Mouse (Mus musculus): Measurements from ENCODE around the gene Hist1h2ab. TPM values are rescaled to one million over a fixed set of nuclear protein-coding genes. Genes with fewer than 3 reads are reported as not detected.

The Hist1h2ab gene
- total RNA-seq, 1 experiment from 2014 or later, result 76.6 TPM

- no peak for DNase-seq
Measured at GRCm38 (mm10) chr13:23778339-23778738, 27.4 kb downstream of the Hist1h2ab start.

- no peak for DNase-seq
Measured at GRCm38 (mm10) chr13:23779025-23779424, 28.1 kb downstream of the Hist1h2ab start.

GRCm38 (mm10) chr13:23792520-23792919 is 41.6 kb downstream of the Hist1h2ab start:
- peak; percentile 21 for DNase-seq

GRCm38 (mm10) chr13:23799405-23799804 is 48.5 kb downstream of the Hist1h2ab start:
- DNase-seq, result no peak

Small RNA genes lying within 50 kb of the gene (microRNA-seq; reads per million reads assigned to microRNA genes)
- gene Gm44314 (0 reads per million in 2 experiments), gene Gm44484 (0 reads per million in 2 experiments)

Other genes with a start within 250 kb of the Hist1h2ab start
- gene Hist1h4h, start 220.1 kb upstream of the Hist1h2ab start, total RNA-seq (2021), result 474 and 516 TPM in 2 replicates
- gene Hist1h2af, start 217.2 kb upstream of the Hist1h2ab start, total RNA-seq (2021), result 63.3 and 106 TPM in 2 replicates
- 24.0 and 39.4 TPM in 2 replicates for gene Hist1h3g, start 215.7 kb upstream of the Hist1h2ab start, total RNA-seq (2021)
- 6.6 and 6.8 TPM in 2 replicates for gene Hist1h2bh, start 207.7 kb upstream of the Hist1h2ab start, total RNA-seq (2021)
- 33.9 and 36.7 TPM in 2 replicates for gene Hist1h3f, start 207.1 kb upstream of the Hist1h2ab start, total RNA-seq (2021)
- 127 and 189 TPM in 2 replicates for gene Hist1h4f, start 199.5 kb upstream of the Hist1h2ab start, total RNA-seq (2021)
- gene Hist1h1d, start 197.9 kb upstream of the Hist1h2ab start, total RNA-seq (2021), result 9.5 TPM in 2 replicates
- gene Hist1h3e, start 188.8 kb upstream of the Hist1h2ab start, total RNA-seq (2021), result 66.8 and 86.4 TPM in 2 replicates
- 14.5 and 15.5 TPM in 2 replicates for gene Hist1h2ae, start 179.9 kb upstream of the Hist1h2ab start, total RNA-seq (2021)
- 106 and 130 TPM in 2 replicates for gene Hist1h2bg, start 179.7 kb upstream of the Hist1h2ab start, total RNA-seq (2021)
- gene Hist1h2bf, start 176.9 kb upstream of the Hist1h2ab start, total RNA-seq (2021), result 61.2 and 62.9 TPM in 2 replicates
- gene Hist1h2ad, start 176.7 kb upstream of the Hist1h2ab start, total RNA-seq (2021), result 2.3 and 9.6 TPM in 2 replicates
- 12.9 and 16.6 TPM in 2 replicates for gene Hist1h3d, start 175.4 kb upstream of the Hist1h2ab start, total RNA-seq (2021)
- 174 and 185 TPM in 2 replicates for gene Hist1h4d, start 169.5 kb upstream of the Hist1h2ab start, total RNA-seq (2021)
- gene Hist1h2be, start 130.0 kb upstream of the Hist1h2ab start, total RNA-seq (2021), result 18.6 and 18.8 TPM in 2 replicates
- 102 and 118 TPM in 2 replicates for gene Hist1h1e, start 128.6 kb upstream of the Hist1h2ab start, total RNA-seq (2021)
- gene Hist1h2ac, start 67.2 kb upstream of the Hist1h2ab start, total RNA-seq (2021), result 3.5 and 4.3 TPM in 2 replicates
- 193 and 227 TPM in 2 replicates for gene Hist1h2bc, start 66.9 kb upstream of the Hist1h2ab start, total RNA-seq (2021)
- gene Hist1h1t, start 55.3 kb upstream of the Hist1h2ab start, total RNA-seq (2021), result not detected in 2 replicates
- 97.6 and 116 TPM in 2 replicates for gene Hist1h4c, start 52.7 kb upstream of the Hist1h2ab start, total RNA-seq (2021)
- 37.3 and 49.1 TPM in 2 replicates for gene Hfe, start 40.3 kb upstream of the Hist1h2ab start, total RNA-seq (2021)
- gene Hist1h1c, start 12.3 kb upstream of the Hist1h2ab start, total RNA-seq (2021), result 248 and 316 TPM in 2 replicates
- gene Hist1h3c, start 5.5 kb upstream of the Hist1h2ab start, total RNA-seq (2021), result 33.0 and 40.6 TPM in 2 replicates
- gene Hist1h2bb, start 4.4 kb upstream of the Hist1h2ab start, total RNA-seq (2021), result 56.1 and 68.8 TPM in 2 replicates
- 94.0 and 112 TPM in 2 replicates for gene Hist1h3b, start 1.1 kb downstream of the Hist1h2ab start, total RNA-seq (2021)
- 127 and 163 TPM in 2 replicates for gene Hist1h4b, start 5.9 kb downstream of the Hist1h2ab start, total RNA-seq (2021)
- gene Hist1h4a, start 10.1 kb downstream of the Hist1h2ab start, total RNA-seq (2021), result 73.8 and 80.4 TPM in 2 replicates
- gene Hist1h3a, start 11.3 kb downstream of the Hist1h2ab start, total RNA-seq (2021), result 78.8 and 80.4 TPM in 2 replicates
- gene Hist1h1a, start 12.5 kb downstream of the Hist1h2ab start, total RNA-seq (2021), result 76.4 and 84.2 TPM in 2 replicates
- 0.33 TPM in 1 of 2 replicates, not detected in the other for gene Trim38, start 18.8 kb downstream of the Hist1h2ab start, total RNA-seq (2021)
- 0.81 TPM in 1 of 2 replicates, not detected in the other for gene Slc17a2, start 55.9 kb downstream of the Hist1h2ab start, total RNA-seq (2021)
- 0.38 and 0.46 TPM in 2 replicates for gene Slc17a3, start 88.3 kb downstream of the Hist1h2ab start, total RNA-seq (2021)
- gene Slc17a1, start 116.6 kb downstream of the Hist1h2ab start, total RNA-seq (2021), result not detected in 2 replicates
- 0.30 TPM in 1 of 2 replicates, not detected in the other for gene Slc17a4, start 163.9 kb downstream of the Hist1h2ab start, total RNA-seq (2021)
- gene Hist1h2ba, start 183.0 kb downstream of the Hist1h2ab start, total RNA-seq (2021), result not detected in 2 replicates
- not detected in 2 replicates for gene Hist1h2aa, start 183.3 kb downstream of the Hist1h2ab start, total RNA-seq (2021)
- gene Scgn, start 240.1 kb downstream of the Hist1h2ab start, total RNA-seq (2021), result 0.90 and 2.9 TPM in 2 replicates

Measured in adrenal gland, postnatal 25 days (tissue).